Mouse (Mus musculus) CH12F3 (cell line): Measurements from ENCODE around the gene Cela3a.
"Not testable (repeated sequence)": the region's sequence is repeated elsewhere in the genome, so short reads cannot be mapped to it uniquely, and the experiment has no call there.

Experiments
- in situ Hi-C: fragments of 300-500 bp; cut with MboI; formaldehyde crosslinking; loops from 2 replicates; pipeline ENCODE4 v1.14.3; 2020; ENCODE audit warnings: low sequenced_read_pairs

Gene Cela3a

GRCm38 (mm10) chr4:137409691-137410090 lies at the start of gene Cela3a:
TSS of gene Cela3a (minus strand) at chr4:137409791.
- in situ Hi-C loops, result loop anchor here (25.0 kb wide), 1 partner anchor 322 kb away; no protein-coding TSS in a partner anchor

GRCm38 (mm10) chr4:137458861-137459260 lies 49.3 kb upstream of the Cela3a start:
- in situ Hi-C loops, result no loop called here

DNA sequence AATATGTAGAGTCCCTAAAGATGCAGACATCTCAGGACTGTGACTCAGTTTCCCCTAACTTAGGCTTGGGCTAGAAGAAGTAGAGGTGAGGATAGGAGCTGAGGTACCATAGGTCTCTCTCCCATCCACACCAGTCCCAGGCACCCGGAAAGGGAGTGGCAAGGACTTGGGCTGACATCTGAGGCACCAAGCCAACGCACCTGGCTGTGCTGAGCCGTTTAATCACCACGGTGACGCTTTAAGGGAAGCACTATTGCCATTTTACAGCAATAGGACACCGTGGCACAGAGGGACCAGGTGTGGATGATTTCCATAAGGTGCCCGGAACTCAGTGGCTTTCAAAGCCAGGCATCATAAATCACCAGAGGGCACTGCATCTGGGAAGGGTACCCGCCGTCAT lies 48.7 kb upstream of the Cela3a start:
- in situ Hi-C loops, result no loop called here

DNA sequence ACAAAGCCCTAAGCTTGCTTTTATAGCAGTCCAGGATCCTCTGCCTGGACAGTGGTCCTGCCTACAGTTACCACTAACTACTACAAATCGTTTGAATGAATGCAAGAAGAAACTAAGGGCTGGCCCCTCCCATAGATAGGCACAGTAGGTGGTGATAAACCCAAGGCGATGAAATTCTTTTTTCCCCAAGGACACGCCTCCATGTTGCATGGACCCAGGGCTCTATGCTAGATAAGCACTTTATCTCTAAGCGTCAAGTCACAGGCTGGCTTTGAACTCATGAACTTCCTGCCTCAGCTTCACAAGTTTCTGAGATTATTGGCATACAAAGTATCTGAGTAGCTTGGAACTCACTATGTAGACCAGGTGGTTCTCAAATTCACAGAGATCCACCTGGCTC lies 47.7 kb upstream of the Cela3a start:
- in situ Hi-C loops, result no loop called here

GRCm38 (mm10) chr4:137456581-137456980 lies 47.0 kb upstream of the Cela3a start:
- in situ Hi-C loops, result no loop called here

DNA sequence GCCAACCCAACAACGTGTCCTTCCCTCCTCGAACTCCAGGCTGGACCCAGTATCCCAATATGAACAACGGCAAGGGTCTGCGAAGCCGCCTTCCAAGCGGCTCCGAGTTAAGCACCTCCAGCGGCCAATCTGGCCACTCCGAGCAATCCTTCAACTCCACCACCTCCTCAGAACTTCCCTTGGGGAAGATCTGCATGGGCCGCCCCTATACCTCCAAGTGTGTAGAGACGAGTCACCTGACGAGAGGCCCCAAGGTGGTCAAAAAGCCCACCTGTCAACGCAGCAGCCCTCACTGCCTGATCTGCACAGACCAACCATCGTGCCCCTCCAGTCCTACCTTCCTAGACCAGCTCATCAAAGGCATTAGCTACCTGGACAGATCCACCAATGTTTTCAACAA lies 45.0 kb upstream of the Cela3a start:
- in situ Hi-C loops, result no loop called here

GRCm38 (mm10) chr4:137453234-137453767 lies 43.7 kb upstream of the Cela3a start, which contains the start of gene 1700013G24Rik:
TSS of gene 1700013G24Rik (plus strand) at chr4:137453284.
- in situ Hi-C loops, result no loop called here

DNA sequence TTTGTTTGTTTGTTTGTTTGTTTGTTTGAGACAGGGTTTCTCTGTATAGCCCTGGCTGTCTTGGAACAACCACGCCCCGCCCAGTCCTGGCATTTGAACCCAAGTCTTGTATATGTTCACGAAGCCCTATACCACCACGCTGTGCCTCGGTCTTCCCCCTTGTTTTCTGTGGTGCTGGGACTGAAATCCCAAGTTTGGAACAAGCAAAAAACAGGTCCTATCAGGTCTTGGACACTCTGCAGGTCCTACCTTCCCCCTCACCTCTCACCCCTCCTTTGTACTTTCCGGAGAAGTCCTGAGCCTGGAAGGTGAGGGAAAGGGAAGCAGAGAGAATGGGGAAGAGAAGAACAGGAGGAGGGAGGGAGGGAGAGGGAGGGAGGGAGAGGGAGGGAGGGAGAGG lies 42.6 kb upstream of the Cela3a start:
- in situ Hi-C loops, result no loop called here

GRCm38 (mm10) chr4:137449715-137450114 lies 40.1 kb upstream of the Cela3a start:
- in situ Hi-C loops, result loop anchor here (10.0 kb wide), 1 partner anchor 95 kb away; no protein-coding TSS in a partner anchor

DNA sequence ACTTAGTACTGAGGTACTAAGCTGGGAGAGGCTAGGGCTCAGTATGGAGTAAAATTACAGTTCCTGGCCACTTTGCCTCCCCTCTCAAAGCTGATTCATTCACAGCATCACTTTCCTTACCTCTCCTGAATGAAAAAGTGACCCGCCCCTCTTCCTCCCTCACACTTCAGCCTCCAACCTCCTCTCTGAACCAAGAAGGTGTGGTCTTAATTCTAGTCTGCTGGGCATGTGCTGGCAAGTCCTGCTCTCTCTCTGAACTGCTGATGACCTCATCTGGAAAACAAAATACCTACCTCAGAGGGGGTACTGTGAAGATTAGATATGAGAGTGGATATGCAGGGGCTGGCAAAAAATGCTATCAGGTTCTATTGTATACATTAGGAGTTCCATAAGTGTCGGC lies 39.5 kb upstream of the Cela3a start:
- in situ Hi-C loops, result loop anchor here (10.0 kb wide), 1 partner anchor 96 kb away; no protein-coding TSS in a partner anchor

- in situ Hi-C loops, result loop anchor here (10.0 kb wide), 1 partner anchor 96 kb away; no protein-coding TSS in a partner anchor
Measured at GRCm38 (mm10) chr4:137448641-137449040, 39.0 kb upstream of the Cela3a start.

DNA sequence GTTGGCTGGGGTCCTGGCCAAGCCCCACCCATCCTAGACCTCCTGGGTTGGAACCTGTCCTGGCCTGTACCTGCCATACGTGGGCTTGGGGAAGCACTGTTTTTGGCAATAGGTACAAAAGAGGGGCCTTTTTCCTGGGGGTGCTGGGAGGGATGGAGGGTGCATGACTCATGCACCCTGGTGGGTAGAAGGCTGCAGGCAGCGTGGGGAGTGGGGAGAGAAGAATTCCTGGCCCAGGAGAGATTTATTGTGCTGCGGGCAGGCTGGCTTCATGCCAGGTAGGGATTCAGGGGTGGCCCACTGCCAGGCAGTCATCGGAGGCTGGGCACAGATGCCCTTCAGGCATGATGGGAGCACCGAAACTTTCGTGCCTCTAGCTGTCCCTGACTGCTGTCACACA lies 38.6 kb upstream of the Cela3a start:
- in situ Hi-C loops, result loop anchor here (10.0 kb wide), 1 partner anchor 97 kb away; no protein-coding TSS in a partner anchor

DNA sequence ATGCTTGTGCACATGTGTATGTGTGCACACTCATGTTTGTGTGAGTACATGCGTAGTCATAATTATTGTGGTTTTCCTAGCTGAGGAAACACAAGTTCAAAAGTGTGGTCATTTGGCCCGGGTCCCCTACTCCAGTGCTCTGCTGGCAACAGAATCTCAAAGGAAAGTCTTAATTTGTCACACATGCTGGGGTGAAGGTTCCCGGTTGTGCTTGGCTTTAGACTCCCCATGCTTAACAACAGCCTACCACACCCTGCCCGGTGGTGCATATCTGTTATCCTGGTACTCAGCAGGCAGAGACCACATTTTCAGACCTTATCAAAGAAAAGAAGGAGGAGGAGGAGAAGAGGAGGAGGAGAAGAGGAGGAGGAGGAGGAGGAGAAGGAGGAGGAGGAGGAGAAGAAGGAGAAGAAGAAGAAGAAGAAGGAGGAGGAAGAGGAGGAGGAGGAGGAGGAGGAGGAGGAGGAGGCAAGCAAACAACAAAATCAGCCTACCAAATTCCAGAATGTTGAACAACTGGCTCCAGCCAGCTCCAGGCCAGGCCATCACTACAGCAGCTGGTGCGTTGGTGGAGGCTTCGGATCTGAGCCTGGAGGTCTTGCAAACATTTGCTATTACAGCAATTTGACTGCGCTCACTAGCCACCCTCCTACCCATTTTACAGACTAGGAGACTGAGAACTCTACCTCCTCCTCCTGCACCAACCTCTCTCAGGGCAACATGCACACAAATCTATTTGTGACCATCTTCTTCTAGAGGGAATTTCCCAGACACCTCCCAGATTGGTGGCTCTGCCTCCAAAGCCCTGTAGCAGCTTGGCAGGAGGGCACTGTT lies 38.0 kb upstream of the Cela3a start:
- in situ Hi-C loops, result loop anchor here (10.0 kb wide), 1 partner anchor 97 kb away; no protein-coding TSS in a partner anchor

DNA sequence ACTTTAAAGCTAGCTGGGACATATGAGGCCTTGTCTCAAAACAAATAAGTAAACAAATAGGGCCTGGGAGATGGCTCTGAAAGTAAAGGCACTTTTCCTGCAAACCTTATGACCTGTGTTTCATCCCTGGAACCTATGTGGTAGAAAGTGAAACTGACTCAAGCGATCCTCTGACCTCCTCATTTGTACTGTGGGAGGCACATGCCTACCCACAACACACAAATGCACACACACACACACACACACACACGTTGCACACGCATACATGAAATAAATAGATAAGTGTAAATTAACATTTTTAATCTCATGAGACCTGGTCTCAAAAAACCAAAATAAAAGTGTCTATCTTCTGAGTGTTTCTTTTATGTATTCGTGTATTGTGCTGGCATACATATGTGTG lies 36.3 kb upstream of the Cela3a start:
- in situ Hi-C loops, result loop anchor here (10.0 kb wide), 1 partner anchor 99 kb away; no protein-coding TSS in a partner anchor

GRCm38 (mm10) chr4:137443625-137444024 lies 34.0 kb upstream of the Cela3a start:
- in situ Hi-C loops, result loop anchor here (10.0 kb wide), 1 partner anchor 101 kb away; no protein-coding TSS in a partner anchor

DNA sequence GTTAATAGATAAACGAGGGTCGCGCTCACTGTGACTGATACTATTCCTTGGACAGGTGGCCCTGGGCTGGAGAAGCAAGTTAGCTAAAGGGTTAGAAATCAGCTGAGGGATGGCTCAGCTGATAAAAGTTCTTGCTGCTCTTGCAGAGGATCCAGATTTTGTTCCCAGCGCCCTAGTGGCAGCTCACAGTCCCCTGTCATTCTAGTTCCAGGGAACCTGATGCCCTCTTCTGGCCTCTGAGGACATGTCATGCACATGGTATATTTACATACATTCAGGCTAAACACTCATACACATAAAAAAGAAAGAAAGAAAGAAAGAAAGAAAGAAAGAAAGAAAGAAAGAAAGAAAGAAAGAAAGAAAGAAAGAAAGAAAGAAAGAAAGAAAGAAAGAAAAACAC lies 31.7 kb upstream of the Cela3a start:
- in situ Hi-C loops, result loop anchor here (10.0 kb wide), 1 partner anchor 103 kb away; no protein-coding TSS in a partner anchor

- in situ Hi-C loops, result no loop called here
Measured at GRCm38 (mm10) chr4:137438842-137439241, 29.3 kb upstream of the Cela3a start.

DNA sequence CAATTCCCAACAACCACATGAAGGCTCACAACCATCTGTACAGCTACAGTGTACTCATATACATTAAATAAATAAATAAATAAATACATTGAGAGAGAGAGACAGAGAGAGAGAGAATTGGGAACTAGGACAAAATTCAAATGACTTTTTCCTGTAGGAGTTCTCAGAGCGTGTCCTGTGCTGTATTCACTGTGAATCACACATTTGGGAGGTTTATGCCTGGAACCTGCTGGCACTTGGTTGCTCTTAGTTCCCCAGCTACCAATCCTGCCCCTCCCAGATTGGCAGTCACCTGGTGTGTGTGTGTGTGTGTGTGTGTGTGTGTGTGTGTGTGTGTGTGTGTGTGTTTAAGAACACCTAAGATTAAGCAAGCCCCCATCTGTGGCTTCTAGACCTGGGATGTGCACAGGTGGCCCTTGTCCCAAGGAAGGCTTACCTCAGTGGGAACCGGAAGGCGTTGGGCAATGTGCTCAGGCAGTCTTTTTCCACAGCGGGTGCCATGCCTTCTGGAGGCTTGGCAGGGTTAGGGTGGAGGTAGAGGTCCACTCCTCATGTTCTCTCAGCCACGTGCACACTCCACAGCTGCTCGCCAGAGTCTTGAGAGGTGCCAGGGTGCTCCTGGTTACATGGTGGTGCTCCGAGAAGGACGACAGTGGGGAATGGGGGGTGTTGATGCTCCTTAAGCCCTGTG lies 27.5 kb upstream of the Cela3a start:
- in situ Hi-C loops, result no loop called here

DNA sequence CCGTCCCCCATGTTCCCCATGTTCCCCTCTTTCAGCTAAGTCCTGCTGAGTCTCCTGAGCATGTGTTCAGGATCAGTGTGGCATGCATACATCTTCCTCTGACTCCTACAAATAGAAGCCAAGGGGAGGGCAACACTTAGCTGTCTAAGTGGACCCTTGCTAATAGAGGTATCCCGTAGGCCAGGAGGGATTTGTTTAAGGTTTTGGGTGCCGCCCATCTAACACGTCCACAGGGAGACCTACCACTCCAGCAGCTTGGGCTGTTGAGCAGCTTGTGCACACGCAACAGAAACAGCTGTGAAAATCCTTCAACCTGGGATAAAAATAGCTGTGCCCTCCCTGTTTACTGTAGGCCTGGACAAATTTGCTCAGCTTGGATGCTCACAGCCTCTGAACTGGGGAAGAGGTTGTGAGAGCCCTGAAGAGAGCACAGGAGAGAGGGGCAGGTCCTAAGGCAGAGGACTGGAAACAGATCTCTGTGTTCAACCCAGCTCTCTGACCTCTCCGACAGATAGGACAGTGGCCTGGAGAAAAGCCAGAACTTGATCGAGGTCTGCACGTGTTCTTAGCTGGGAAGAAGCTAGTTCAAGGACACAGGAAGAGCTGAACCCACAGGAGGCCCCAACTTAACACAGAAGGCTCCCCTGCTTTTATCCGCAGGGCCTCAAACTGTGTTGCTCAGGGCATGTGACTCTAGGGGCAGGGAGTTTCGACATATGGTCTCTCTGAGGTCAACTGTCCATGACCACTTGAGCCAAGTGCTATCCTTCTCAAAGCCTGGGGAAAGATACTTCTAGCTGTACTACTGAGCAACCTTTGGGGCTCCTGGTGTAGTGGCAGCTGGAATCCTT lies 23.3 kb upstream of the Cela3a start:
- in situ Hi-C loops, result not testable (repeated sequence)

DNA sequence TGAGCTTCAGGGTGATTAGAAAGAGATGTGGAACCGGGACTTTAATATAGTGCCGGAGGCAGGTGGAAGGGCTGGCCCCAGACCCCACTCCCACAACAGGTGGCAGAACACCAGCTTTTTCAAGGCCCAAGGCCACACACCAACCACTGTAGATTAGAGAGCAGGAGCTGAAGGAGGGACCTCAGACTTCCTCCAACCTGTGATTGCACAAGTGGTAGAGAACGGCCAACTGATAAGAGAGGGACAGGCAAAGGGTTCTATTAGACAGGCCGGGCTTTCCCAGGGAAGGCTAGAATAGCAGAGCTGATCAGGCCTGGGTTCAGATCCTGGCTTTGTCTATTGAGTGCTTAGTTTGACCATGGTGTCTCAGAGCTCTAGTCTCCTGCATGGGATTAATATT lies 20.9 kb upstream of the Cela3a start, which contains the start of gene Cela3b:
Gene Cela3b, minus strand, starts transcription at position 39 of the 400 bp plus-strand sequence.
- in situ Hi-C loops, result no loop called here
